Mouse (Mus musculus) brain, embryonic 18.5 days (tissue): ENCODE measurements around the gene Gstp2.

Experiments used
- DNase-seq: peaks from one replicate; pipeline ENCODE4 v3.0.0-alpha.2; 2012; ENCODE audit warnings: low read depth, low spot score

The Gstp2 gene

DNA sequence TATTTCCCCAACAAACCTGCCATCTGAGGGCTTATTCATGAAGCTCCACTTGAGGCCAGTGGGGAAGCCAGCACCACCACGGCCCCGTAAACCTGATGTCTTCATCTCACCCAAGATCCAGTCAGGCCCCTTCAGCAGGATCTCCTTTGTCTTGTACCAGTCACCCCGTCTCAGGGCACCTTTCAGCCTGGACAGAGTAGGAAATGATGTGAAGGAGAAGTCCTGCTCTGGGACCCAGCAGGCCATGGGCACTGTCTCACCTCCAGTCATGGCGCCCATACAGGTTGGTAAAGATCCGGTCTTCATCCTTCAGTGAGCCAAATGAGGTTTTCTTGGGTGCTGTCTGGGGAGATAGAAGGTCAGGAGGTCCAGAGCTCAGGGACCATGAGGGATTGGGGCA lies 34.7 kb downstream of the Gstp2 start:
- no peak for DNase-seq

DNA sequence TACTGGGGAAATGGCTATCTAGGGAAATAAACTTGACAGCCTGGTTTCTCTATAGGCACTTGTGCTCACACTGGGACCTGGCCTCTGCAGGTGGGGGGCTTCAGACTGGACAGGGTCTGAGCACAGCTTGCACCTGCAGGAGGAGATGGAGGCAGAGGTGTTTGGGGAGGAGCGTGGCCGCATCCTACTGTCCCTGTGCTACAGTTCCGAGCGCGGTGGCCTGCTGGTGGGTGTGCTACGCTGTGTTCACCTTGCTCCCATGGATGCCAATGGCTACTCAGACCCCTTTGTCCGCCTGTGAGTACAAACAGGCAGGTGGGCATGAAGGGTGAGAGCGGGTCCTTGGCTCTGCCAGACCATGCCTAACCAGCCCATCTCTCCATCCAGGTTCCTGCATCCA lies 39.9 kb downstream of the Gstp2 start:
- DNase-seq, result no peak

DNA sequence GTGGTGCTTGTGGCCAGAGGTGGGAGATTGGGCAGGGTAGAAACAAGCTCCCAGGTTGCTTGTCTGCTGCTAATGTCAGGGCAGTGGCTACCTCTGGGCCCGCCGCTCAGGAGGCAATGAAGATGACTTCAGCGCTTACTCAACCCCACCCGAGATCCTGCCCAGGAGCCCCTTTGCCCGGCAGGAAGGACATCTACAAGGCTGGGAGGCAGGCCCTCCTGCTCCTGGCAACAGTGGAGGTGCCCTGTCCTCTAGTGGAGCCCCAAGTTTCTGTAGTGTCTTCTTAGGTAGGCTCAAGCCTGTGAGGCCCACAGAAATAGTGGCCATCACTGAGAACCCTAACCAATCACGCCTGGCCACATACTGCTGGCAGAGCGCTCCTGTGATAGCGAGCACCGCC lies 40.7 kb downstream of the Gstp2 start:
- no peak for DNase-seq

DNA sequence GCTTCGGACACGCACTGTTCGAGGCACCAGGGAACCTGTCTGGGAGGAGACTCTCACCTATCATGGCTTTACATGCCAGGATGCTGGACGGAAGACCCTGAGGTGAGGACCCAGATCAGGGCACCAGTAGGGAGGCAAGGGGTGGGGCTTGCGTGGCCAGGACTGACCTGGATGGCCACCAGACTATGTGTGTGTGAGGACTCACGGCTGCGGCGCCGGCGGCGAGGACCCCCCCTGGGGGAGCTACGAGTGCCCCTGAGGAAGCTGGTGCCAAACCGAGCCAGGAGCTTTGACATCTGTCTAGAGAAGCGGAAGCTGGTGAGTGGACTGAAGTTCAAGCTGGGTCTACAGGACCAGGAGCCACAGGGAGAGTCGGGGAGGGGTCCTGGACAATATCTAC lies 41.5 kb downstream of the Gstp2 start:
- no peak for DNase-seq

DNA sequence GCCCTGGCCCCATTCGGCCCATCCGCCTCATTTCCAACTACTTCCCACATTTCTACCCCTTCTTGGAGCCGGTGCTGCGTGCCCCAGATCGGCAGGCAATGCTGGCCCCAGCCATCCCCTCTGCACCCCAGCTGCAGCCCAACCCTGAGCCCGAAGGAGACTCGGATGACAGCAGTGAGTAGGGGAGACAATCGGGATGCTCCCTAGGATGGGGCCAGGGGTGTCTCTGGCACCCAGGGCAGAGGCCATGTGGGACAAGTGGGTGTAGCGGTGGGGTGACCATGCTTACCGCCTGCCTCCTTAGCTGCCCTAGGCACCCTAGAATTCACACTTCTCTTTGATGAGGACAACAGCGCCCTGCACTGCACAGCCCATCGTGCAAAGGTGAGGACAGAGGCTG lies 42.2 kb downstream of the Gstp2 start:
- DNase-seq, result no peak

DNA sequence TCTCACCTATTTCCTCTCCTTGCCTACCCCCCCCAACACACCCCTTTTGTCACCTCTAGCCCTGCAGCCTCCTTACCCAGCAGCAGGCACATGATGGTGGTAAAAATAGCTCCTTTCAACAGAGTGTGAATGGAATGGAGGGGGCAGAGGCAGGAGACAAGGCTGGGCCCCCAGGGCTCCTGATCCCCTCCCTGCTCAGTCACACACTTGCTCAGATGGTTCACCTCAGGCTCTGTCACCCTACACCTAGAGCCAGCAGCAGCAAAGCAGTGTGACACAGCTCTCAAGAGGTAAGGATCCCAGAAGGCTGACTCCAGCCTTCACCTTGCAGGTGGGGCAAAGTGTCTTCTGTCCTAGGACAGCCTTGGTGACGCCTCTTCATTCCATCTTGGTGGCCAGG lies 42.7 kb downstream of the Gstp2 start, which contains the start of gene Doc2g:
Gene Doc2g, plus strand, starts transcription at position 202 of the 400 bp plus-strand sequence.
- no peak for DNase-seq

DNA sequence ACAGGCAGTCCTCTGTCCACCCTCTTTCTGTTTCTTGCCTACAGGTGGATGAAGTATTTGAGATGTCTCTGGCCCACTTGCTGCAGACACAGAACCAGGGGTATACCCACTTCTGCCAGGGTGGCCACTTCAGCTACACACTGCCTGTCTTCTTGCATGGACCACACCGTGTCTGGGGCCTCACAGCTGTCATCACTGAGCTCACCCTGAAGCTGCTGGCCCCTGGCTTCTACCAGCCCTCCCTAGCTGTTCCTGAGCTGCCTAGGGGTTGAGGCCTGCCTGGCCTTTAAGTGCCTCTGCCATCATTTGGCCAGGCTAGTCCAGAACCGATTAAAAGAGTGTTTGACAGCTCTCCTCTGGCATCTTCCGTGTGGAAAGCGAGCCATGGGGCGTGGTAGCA lies 44.1 kb downstream of the Gstp2 start:
- no peak for DNase-seq

DNA sequence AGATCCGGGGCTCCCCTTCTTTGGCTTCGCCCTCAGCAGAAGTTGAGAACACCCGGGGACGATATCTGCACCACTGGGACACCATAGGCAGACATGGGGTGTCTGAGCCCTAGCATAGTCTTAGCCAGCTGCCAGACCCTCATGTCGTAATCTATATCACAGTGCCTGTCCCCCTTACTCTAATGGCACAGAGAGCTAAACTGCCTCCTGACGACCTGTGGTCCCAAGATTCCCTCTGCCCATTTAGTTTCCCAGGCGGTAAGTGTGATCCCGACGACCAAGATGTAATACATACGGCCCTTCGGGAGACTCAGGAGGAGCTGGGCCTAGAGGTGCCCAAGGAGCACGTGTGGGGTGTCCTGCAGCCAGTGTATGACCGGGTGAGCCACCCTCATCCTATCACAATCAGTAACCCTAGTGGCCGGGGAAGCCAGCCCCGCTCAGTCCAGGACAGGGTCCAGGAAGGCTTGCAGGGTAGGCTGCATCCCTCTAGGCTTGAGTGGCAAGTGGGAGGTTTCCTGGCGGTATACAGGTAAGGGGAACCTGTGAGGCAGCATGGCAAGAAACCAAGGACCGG lies 44.8 kb downstream of the Gstp2 start:
- DNase-seq, result no peak

DNA sequence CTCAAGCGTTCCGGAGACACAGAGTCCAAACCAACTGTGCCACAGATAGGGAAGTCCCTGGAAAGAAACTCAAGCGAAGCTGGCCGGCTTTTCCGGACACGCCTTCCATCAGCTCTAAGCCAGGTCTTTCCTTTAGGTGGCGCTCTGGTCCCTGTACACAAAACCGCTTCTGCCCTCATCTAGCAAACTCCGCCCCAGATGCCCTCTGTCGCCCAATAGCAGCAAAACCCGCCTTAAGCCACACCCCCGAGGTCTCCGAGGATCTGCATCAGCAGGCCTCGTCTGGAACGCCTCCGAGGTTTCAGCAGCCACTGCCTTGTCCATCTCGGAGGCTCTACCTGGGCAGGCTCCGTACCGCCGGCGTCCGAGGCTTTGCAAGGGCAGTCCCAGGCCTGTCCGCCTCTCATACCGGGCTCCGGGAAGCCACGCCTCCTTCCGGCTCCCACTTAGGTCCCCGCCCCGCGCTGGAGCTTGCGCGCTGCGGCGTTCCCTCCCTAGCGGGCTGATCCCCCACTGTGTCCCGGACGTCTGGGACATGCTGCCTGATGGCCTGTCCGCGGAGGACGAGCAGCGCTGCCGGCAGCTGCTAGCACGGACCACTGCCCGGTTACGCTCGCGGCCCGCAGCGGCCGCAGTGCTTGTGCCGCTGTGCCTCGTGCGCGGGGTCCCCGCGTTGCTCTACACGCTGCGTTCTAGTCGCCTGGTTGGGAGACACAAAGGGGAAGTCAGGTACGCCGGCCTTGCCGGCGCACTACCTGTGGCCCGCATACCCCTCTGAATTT lies 45.5 kb downstream of the Gstp2 start, which contains the start of the genes Nudt8 and Gm49405:
Gene Nudt8, plus strand, starts transcription at position 462 of the 782 bp plus-strand sequence.
Gene Gm49405, plus strand, starts transcription at position 508 of the 782 bp plus-strand sequence.
- peak; percentile 94 for DNase-seq

DNA sequence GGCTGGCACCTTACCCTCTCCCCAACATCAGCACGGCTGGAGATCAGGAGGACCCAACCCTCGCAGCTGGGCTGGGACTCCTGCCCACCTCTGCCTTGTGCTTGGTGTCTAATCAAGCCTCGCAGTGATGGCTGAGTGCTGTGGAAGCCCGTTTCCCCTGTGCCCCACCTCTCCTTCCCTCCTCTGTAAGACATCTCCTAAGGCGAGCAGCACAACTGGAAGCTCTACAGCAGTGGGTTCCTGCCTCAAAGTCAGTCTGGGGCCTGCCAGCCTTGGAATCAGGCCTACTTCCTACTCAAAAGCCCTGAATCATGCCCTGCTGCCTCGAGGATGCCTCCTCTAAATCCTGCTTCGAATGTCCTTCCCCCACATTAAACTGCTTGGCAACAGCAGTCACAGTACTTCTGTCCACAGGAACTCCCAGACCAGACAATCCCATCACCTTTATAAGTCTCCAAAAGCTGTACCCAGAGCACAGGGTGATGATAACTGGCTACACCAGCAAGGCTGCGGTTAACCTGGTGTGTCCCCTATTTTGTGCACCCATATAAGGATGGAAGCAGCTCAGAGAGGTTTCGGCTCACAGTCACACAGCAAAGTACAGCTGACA lies 46.6 kb downstream of the Gstp2 start:
- DNase-seq, result no peak

DNA sequence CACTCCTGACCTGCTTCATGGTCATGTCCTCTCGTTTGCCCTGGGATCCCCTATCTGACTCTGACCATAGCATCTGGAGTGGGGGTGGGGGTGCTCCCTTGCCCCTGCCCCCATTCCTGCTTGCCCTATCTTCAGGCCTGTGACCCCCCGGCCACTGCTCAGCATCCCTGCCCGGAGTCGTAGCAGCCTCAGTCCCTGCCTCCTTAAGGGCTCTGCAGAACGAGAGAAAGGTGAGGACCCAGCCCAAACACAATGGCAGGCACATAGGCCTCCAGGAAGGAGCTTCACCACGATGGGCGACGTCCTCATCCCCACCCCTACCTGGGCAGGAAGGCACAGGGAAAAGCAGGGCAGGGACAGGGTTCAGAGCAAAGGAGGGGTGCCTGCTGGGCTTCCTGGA lies 47.5 kb downstream of the Gstp2 start:
- DNase-seq, result no peak

DNA sequence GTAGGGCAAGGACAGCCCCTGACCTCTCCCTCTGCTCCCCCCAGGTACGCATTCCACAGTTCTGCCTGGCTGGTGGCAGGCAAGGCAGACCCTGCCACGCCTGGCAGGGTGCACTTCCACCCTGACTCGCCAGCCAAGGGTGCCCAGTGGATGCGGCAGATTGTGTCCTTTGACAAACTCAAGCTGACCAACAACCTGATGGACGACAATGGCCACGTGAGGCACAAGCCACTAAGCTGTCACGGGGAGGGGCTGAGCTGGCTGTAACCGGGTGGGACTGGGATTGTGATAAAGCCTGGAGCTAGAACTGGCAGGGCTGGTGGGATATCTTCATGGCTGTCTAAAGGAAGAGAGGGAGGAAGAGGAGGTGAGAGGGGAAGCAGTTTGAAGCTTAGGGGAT lies 48.6 kb downstream of the Gstp2 start:
- DNase-seq, result no peak

DNA sequence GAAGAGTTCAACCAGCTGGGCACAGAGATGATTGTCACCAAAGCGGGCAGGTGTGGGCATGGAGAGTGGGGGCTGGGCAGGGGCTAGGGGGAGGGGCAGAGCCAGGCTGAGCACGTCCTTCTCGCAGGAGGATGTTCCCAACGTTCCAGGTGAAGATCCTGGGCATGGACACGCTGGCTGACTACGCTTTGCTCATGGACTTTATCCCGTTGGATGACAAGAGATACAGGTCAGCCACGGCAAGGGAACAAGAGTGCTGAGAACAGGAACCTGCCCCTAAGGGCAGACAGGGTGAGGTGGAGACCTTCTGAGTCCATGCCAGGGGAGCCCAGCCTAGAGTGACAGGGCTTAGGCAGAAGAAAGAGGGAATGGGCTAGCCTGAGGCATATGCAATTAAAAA lies 49.1 kb downstream of the Gstp2 start:
- DNase-seq, result no peak

DNA sequence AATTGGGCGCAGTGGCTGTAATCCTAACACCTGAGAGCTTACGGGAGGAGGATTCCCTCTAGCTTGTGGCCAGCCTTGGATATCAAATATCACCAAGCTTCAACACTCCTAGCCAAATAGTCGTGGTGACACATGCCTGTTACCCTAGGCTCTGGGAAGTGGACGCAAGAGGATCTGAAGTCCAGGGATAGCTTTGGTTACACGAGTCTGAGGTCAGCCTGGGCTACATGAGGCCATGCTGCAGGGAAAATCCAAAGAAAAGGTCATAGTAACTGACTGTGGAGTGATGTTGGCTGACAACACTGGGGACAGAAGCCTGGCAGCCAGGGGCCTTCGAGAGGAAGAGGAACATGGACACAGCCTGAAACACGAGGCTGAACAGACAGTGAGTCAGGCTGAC lies 49.7 kb downstream of the Gstp2 start:
- DNase-seq, result no peak

DNA sequence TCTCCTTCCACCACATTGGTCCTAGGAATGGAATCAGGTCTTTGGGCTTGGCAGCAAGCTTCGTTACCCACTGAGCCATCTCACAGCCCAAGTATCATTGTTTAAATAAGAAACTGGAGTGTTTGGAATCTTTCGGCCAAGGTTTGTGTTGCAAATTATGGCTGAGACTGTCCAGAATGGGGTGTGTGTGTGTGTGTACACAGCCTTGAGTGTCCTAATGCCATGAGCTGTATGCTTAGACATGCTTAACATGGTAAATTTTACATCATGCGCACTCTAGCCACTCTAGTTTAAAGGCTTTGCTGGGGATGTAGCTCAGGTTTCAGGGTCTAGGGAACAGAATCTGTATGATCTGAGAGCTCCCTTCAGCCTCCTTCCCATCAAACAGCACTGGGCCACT lies 50.3 kb downstream of the Gstp2 start:
- no peak for DNase-seq

DNA sequence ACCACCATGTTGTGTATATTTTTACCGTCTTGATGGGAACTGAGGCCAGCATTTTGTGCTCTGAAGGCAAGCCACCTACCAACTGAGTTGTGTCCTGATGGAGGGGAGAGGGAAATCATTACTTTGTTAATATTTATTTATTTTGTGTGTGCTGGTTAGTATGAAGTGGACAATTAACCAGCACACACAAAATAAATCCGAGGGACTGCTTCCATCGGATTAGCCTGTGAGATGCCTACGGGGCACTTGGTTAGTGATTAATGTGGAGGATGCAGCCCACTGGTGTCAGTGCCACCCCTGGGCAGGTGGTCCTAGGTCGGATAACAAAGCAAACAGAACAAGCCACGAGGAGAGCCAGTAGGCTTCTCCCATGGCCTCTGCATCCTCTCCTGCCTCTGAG lies 50.9 kb downstream of the Gstp2 start:
- DNase-seq, result no peak

DNA sequence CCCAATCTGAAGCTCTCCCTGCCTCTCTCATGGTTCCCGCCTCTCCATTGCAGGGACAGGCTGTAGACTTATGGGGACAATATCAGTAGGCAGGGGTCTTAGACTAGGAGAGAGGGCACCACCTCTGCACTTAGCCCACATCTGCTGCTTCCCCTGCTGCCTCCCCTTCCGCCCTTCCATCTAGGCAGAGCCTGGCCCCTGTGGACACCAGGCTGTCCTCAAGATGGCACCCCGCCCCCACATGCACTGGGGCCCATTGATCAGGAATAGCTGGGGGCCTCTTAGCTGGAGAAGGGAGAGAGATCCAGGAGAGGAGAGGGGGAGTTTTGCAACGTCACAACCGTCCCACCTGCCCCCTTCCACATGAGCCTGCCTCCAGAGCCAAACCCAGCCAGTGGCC lies 53.4 kb downstream of the Gstp2 start, which contains the start of gene Tbx10:
Gene Tbx10, plus strand, starts transcription at position 337 of the 400 bp plus-strand sequence.
- DNase-seq, result no peak

DNA sequence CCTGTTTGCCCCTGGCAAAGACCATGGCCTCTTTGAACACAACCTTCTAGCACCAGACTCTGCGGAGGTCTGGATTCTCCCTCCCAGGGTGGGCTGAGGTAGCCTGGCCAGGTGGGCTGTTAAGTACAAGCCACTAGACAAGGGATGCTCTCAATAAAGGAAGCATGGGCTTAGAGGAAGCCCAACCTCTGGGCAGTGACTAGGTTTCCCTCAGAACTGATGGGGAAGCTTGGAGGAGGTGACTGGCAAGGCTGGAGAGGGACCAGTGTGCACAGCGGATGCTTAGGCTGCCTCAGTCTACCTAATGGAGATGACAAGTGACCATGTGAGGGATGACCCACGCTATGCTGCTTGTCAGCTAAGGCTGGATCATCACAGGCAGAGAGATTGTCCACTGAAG lies 53.9 kb downstream of the Gstp2 start:
- DNase-seq, result no peak

DNA sequence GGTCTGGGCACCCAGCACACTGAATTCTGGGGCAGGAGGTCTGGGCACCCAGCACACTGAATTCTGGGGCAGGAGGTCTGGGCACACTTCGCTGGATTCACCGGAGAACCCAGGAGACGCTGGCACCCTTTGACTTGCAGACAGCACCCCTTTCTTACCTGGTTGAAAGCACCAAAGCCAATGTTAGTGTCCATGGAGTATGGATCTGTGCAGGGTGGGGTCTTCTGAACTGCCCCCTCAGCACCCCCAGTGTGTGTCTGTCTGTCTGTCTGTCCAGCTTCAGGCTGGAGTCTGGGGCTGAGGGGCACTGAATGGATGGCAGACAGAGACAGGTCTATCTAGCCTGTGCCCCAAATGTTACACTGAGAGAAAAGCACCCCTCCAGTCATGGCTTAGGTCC lies 54.3 kb downstream of the Gstp2 start:
- DNase-seq, result no peak

DNA sequence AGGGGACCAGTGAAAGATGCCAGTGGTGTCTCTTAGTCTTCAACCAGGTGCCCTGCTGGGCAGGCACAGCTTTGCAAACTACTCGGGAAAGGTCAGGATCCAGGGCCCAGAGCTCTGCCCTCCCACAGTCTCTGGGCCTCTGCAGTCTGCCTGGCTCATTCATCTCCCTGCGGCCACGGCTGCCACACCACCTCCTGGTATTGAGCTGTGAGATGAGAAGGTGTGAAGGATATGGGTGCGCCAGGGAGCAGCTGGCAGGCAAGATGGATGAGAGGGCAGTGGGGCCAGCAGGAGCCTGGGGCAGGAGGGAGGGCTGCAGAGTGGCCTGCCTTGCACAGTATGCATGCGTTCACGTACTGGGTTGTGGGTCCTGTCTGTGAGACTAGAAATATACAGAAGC lies 55.0 kb downstream of the Gstp2 start:
- DNase-seq, result no peak
